Mouse (Mus musculus) neural tube, embryonic 14.5 days (tissue): ENCODE data around the gene Zcchc2. TPM values are rescaled to one million over a fixed set of nuclear protein-coding genes. Genes with fewer than 3 reads are reported as not detected.

Experiments used
- ATAC-seq: fragments of 200-750 bp; cut with Nextera tagmentation; 2 replicates; pipeline ENCODE4 v1.8.0; 2017; ENCODE audit warnings: low read depth, mild to moderate bottlenecking, moderate TSS enrichment, moderate library complexity
- H3K27ac ChIP-seq: fragments of 300-500 bp; sonication (generic); 2 replicates; pipeline ENCODE4 v1.5.1; 2014; ENCODE audit warnings: low read depth, mild to moderate bottlenecking, control low read depth, low read length, moderate library complexity, mixed read lengths
- H3K27me3 ChIP-seq: fragments of 300-500 bp; sonication (generic); 2 replicates; pipeline ENCODE4 v1.6.1; 2014; ENCODE audit warnings: low read length; ENCODE audit not compliant: control insufficient read depth, insufficient read depth
- H3K36me3 ChIP-seq: fragments of 300-500 bp; sonication (generic); 2 replicates; pipeline ENCODE4 v1.6.1; 2014; ENCODE audit warnings: low read length, mixed read lengths; ENCODE audit not compliant: control insufficient read depth, insufficient read depth
- H3K4me1 ChIP-seq: fragments of 300-500 bp; sonication (generic); 2 replicates; pipeline ENCODE4 v1.6.1; 2014; ENCODE audit warnings: low read length; ENCODE audit not compliant: control insufficient read depth, insufficient read depth
- H3K4me2 ChIP-seq: fragments of 300-500 bp; sonication (generic); 2 replicates; pipeline ENCODE4 v1.6.1; 2014; ENCODE audit warnings: mild to moderate bottlenecking, low read depth, low read length, control low read depth
- H3K4me3 ChIP-seq: fragments of 300-500 bp; sonication (generic); 2 replicates; pipeline ENCODE4 v1.5.1; 2014; ENCODE audit warnings: low read depth, low read length, control low read depth, mixed read lengths
- H3K9ac ChIP-seq: fragments of 300-500 bp; sonication (generic); replicated peaks from 2 replicates; pipeline ENCODE4 v1.6.1; 2014; ENCODE audit warnings: low read depth, mild to moderate bottlenecking, control low read depth, low read length, mixed read lengths
- H3K9me3 ChIP-seq: fragments of 300-500 bp; sonication (generic); 2 replicates; pipeline ENCODE4 v1.6.1; 2016; ENCODE audit warnings: low read length; ENCODE audit not compliant: control insufficient read depth
- WGBS: fragments of 180-500 bp; shearing (Covaris S2); extraction: QIAGEN DNeasy Blood & Tissue Kit; methylation state at CpG from one replicate; pipeline ENCODE4 v1.1.7; 2014; 5-methylcytosine and 5-hydroxymethylcytosine counted together
- polyA plus RNA-seq: library from polyadenylated mRNA; unstranded; fragments of >200 nt; fragmentation: Nextera tagmentation; extraction: Ambion mirVana; gene quantifications from 2 replicates; pipeline ENCODE4 v1.2.1, GENCODE M21; 2014

The Zcchc2 gene
- polyA plus RNA-seq, 1 experiment from 2014 or later, result 3.5 TPM

GRCm38 (mm10) chr1:106022998-106023397 lies 32.8 kb downstream of the Zcchc2 start:
- Histone ChIP-seq H3K27me3 (no peaks in the 10 kb centered on the region), H3K27ac (no peak overlapping the region), H3K9me3 (no peaks in the 10 kb centered on the region), H3K4me3 (no peak overlapping the region), H3K4me1 (no peaks in the 10 kb centered on the region), H3K9ac (no peak overlapping the region), H3K36me3 (peaks cover 21% of the 10 kb centered on the region), H3K4me2 (no peak overlapping the region)
- 96% methylated on average over 1 of the region's 1 CpGs for WGBS
- ATAC-seq, result no peak

GRCm38 (mm10) chr1:106024254-106024653 lies 34.0 kb downstream of the Zcchc2 start:
- H3K36me3 ChIP-seq, result peaks cover 21% of the 10 kb centered on the region
- WGBS, result 90% methylated on average over 2 of the region's 2 CpGs

GRCm38 (mm10) chr1:106024778-106025177 lies 34.6 kb downstream of the Zcchc2 start:
- Histone ChIP-seq H3K27me3 (no peaks in the 10 kb centered on the region), H3K4me1 (no peaks in the 10 kb centered on the region), H3K27ac (no peak overlapping the region), H3K4me3 (no peak overlapping the region), H3K36me3 (peaks cover 21% of the 10 kb centered on the region), H3K4me2 (no peak overlapping the region), H3K9me3 (no peaks in the 10 kb centered on the region), H3K9ac (no peak overlapping the region)
- 92% methylated on average over 3 of the region's 3 CpGs for WGBS
- no peak for ATAC-seq

More at GRCm38 (mm10) chr1:106024254-106024653, 34.0 kb downstream of the Zcchc2 start:
- Histone ChIP-seq H3K4me2 (no peak overlapping the region), H3K9ac (no peak overlapping the region), H3K4me3 (no peak overlapping the region), H3K27me3 (no peaks in the 10 kb centered on the region), H3K9me3 (no peaks in the 10 kb centered on the region), H3K4me1 (no peaks in the 10 kb centered on the region), H3K27ac (no peak overlapping the region)
- no peak for ATAC-seq

- Histone ChIP-seq H3K4me1 (no peaks in the 10 kb centered on the region), H3K4me2 (no peak overlapping the region), H3K4me3 (no peak overlapping the region), H3K27me3 (no peaks in the 10 kb centered on the region), H3K27ac (no peak overlapping the region), H3K36me3 (peaks cover 15% of the 10 kb centered on the region), H3K9ac (no peak overlapping the region), H3K9me3 (no peaks in the 10 kb centered on the region)
- WGBS, result 94% methylated on average over 15 of the region's 15 CpGs
- no peak for ATAC-seq
Measured at GRCm38 (mm10) chr1:106029769-106030168, 39.6 kb downstream of the Zcchc2 start.

GRCm38 (mm10) chr1:106030331-106030730 lies 40.1 kb downstream of the Zcchc2 start:
- WGBS, result 92% methylated on average over 10 of the region's 10 CpGs
- Histone ChIP-seq H3K36me3 (peaks cover 15% of the 10 kb centered on the region), H3K4me1 (no peaks in the 10 kb centered on the region), H3K4me3 (no peak overlapping the region), H3K4me2 (no peak overlapping the region), H3K9ac (no peak overlapping the region), H3K27me3 (no peaks in the 10 kb centered on the region), H3K9me3 (no peaks in the 10 kb centered on the region), H3K27ac (no peak overlapping the region)
- ATAC-seq, result no peak

GRCm38 (mm10) chr1:106030886-106031285 lies 40.7 kb downstream of the Zcchc2 start:
- H3K4me2 ChIP-seq, result no peak overlapping the region
- H3K4me3 ChIP-seq, result no peak overlapping the region
- H3K27me3 ChIP-seq, result no peaks in the 10 kb centered on the region
- H3K9me3 ChIP-seq, result no peaks in the 10 kb centered on the region
- H3K9ac ChIP-seq, result no peak overlapping the region
- H3K4me1 ChIP-seq, result no peaks in the 10 kb centered on the region
- peaks cover 15% of the 10 kb centered on the region for H3K36me3 ChIP-seq
- no peak for ATAC-seq
- 90% methylated on average over 2 of the region's 2 CpGs for WGBS
- H3K27ac ChIP-seq, result no peak overlapping the region

GRCm38 (mm10) chr1:106031908-106032307 lies 41.7 kb downstream of the Zcchc2 start:
- Histone ChIP-seq H3K36me3 (peaks cover 15% of the 10 kb centered on the region), H3K4me3 (no peak overlapping the region), H3K27ac (no peak overlapping the region), H3K27me3 (no peaks in the 10 kb centered on the region), H3K9ac (no peak overlapping the region), H3K4me1 (no peaks in the 10 kb centered on the region), H3K4me2 (no peak overlapping the region), H3K9me3 (no peaks in the 10 kb centered on the region)
- peak; percentile 57 for ATAC-seq
- WGBS, result 65% methylated on average over 6 of the region's 6 CpGs

GRCm38 (mm10) chr1:106034776-106035175 lies 44.6 kb downstream of the Zcchc2 start:
- Histone ChIP-seq H3K36me3 (peaks cover 13% of the 10 kb centered on the region), H3K9me3 (no peaks in the 10 kb centered on the region), H3K9ac (no peak overlapping the region), H3K4me2 (no peak overlapping the region), H3K27me3 (no peaks in the 10 kb centered on the region), H3K27ac (no peak overlapping the region), H3K4me1 (no peaks in the 10 kb centered on the region), H3K4me3 (no peak overlapping the region)
- WGBS, result 84% methylated on average over 7 of the region's 7 CpGs
- ATAC-seq, result no peak

- Histone ChIP-seq H3K4me2 (no peak overlapping the region), H3K27me3 (no peaks in the 10 kb centered on the region), H3K27ac (no peak overlapping the region), H3K9me3 (no peaks in the 10 kb centered on the region), H3K4me1 (no peaks in the 10 kb centered on the region), H3K36me3 (no peaks in the 10 kb centered on the region), H3K4me3 (no peak overlapping the region), H3K9ac (no peak overlapping the region)
- 65% methylated on average over 19 of the region's 19 CpGs for WGBS
- peak; percentile 82 for ATAC-seq
Measured at GRCm38 (mm10) chr1:106036861-106037599, 46.8 kb downstream of the Zcchc2 start.
